Mouse (Mus musculus) lung, adult 2 months (tissue): ENCODE data around the gene Fmnl2.

Experiments
- CTCF ChIP-seq: fragments of 200-500 bp; IDR thresholded peaks from 2 replicates; pipeline ENCODE4 v1.5.1; 2011; ENCODE audit warnings: mild to moderate bottlenecking, low read length, control low read depth; ENCODE audit not compliant: insufficient read depth
- POLR2A ChIP-seq: fragments of 200-500 bp; IDR thresholded peaks from 2 replicates; pipeline ENCODE4 v1.6.1; 2011; ENCODE audit warnings: low read depth, mild to moderate bottlenecking, control low read depth, low read length, borderline replicate concordance; ENCODE audit errors: extremely low read depth

GRCm38 (mm10) chr2:52858529-52859465 is 1.1 kb downstream of the Fmnl2 start:
- TF ChIP-seq POLR2A: no peak
- no peak for TF ChIP-seq CTCF
